Mouse (Mus musculus): ENCODE results near the gene Senp3. TPM values are rescaled to one million over a fixed set of nuclear protein-coding genes. Genes with fewer than 3 reads are reported as not detected.

Gene Senp3
- polyA plus RNA-seq, 1 experiment from 2014 or later: 62.1 TPM

GRCm38 (mm10) chr11:69670786-69671725, 10.8 kb downstream of the Senp3 start:
- H3K4me1 ChIP-seq (replicated peaks): peaks cover 12% of the 10 kb centered on the region
- H3K9me3 ChIP-seq: no peaks in the 10 kb centered on the region
- H3K27ac ChIP-seq: peak overlapping the region; percentile 89
- peak overlapping the region; percentile 56 for H3K4me2 ChIP-seq (replicated peaks)
- no peaks in the 10 kb centered on the region for H3K27me3 ChIP-seq (replicated peaks)
- peak overlapping the region; percentile 97 for H3K9ac ChIP-seq
- ATAC-seq: peak; percentile 79
- WGBS: under 1% methylated on average over 61 of the region's 61 CpGs
- H3K4me3 ChIP-seq (replicated peaks): peak overlapping the region; percentile 77
- H3K36me3 ChIP-seq: peaks cover 41% of the 10 kb centered on the region

GRCm38 (mm10) chr11:69666665-69667005, 15.2 kb downstream of the Senp3 start:
- Histone ChIP-seq H3K36me3 (peaks cover 32% of the 10 kb centered on the region), H3K9me3 (no peaks in the 10 kb centered on the region), H3K9ac (no peak overlapping the region), H3K4me2 (replicated peaks) (no peak overlapping the region), H3K4me1 (replicated peaks) (peaks cover 16% of the 10 kb centered on the region), H3K4me3 (replicated peaks) (no peak overlapping the region), H3K27ac (peak overlapping the region; percentile 42; the same call in 1 of the 2 replicates), H3K27me3 (replicated peaks) (no peaks in the 10 kb centered on the region)
- 83% methylated on average over 3 of the region's 3 CpGs for WGBS
- ATAC-seq: no peak

GRCm38 (mm10) chr11:69665961-69666664, 15.8 kb downstream of the Senp3 start, which contains the start of gene Cd68:
Cd68 (minus strand) TSS chr11:69666153.
- H3K36me3 ChIP-seq: peaks cover 32% of the 10 kb centered on the region
- WGBS: 32% methylated on average over 7 of the region's 7 CpGs
- H3K4me1 ChIP-seq (replicated peaks): peaks cover 20% of the 10 kb centered on the region
- H3K9me3 ChIP-seq: no peaks in the 10 kb centered on the region
- no peak within 1 kb of the TSS for H3K4me3 ChIP-seq (replicated peaks)
- ATAC-seq: peak; percentile 13; the same call in 1 of the 2 replicates
- peak within 1 kb of the TSS; percentile 42 for H3K27ac ChIP-seq
- H3K4me2 ChIP-seq (replicated peaks): 0 out of 2 replicates have a peak within 1 kb of the TSS, but pooled peaks have one; percentile 3
- no peak within 1 kb of the TSS for H3K9ac ChIP-seq
- no peaks in the 10 kb centered on the region for H3K27me3 ChIP-seq (replicated peaks)

- peaks cover 32% of the 10 kb centered on the region for H3K36me3 ChIP-seq
- WGBS: 67% methylated on average over 9 of the region's 9 CpGs
Observed at GRCm38 (mm10) chr11:69665457-69665960, 16.4 kb downstream of the Senp3 start.

GRCm38 (mm10) chr11:69664841-69665240, 17.0 kb downstream of the Senp3 start:
- H3K9ac ChIP-seq: no peak overlapping the region
- H3K4me3 ChIP-seq (replicated peaks): no peak overlapping the region
- H3K4me2 ChIP-seq (replicated peaks): no peak overlapping the region
- H3K27me3 ChIP-seq (replicated peaks): no peaks in the 10 kb centered on the region
- no peak for ATAC-seq
- H3K4me1 ChIP-seq (replicated peaks): peaks cover 18% of the 10 kb centered on the region
- no peak overlapping the region for H3K27ac ChIP-seq
- H3K9me3 ChIP-seq: no peaks in the 10 kb centered on the region
- H3K36me3 ChIP-seq: peaks cover 30% of the 10 kb centered on the region
- WGBS: 87% methylated on average over 7 of the region's 7 CpGs

More at GRCm38 (mm10) chr11:69665457-69665960, 16.4 kb downstream of the Senp3 start:
- no peaks in the 10 kb centered on the region for H3K9me3 ChIP-seq
- ATAC-seq: no peak
- H3K4me2 ChIP-seq (replicated peaks): 0 out of 2 replicates have a peak overlapping the region, but pooled peaks have one; percentile 3
- peaks cover 20% of the 10 kb centered on the region for H3K4me1 ChIP-seq (replicated peaks)
- no peaks in the 10 kb centered on the region for H3K27me3 ChIP-seq (replicated peaks)
- peak overlapping the region; percentile 42; the same call in 1 of the 2 replicates for H3K27ac ChIP-seq
- H3K4me3 ChIP-seq (replicated peaks): no peak overlapping the region
- no peak overlapping the region for H3K9ac ChIP-seq

GRCm38 (mm10) chr11:69663795-69664194, 18.1 kb downstream of the Senp3 start:
- no peak overlapping the region for H3K9ac ChIP-seq
- H3K4me1 ChIP-seq (replicated peaks): peaks cover 10% of the 10 kb centered on the region
- no peak overlapping the region for H3K27ac ChIP-seq
- 84% methylated on average over 6 of the region's 6 CpGs for WGBS
- peaks cover 23% of the 10 kb centered on the region for H3K36me3 ChIP-seq
- no peak overlapping the region for H3K4me3 ChIP-seq (replicated peaks)
- no peak for ATAC-seq
- H3K9me3 ChIP-seq: no peaks in the 10 kb centered on the region
- no peaks in the 10 kb centered on the region for H3K27me3 ChIP-seq (replicated peaks)
- no peak overlapping the region for H3K4me2 ChIP-seq (replicated peaks)

- peak overlapping the region; percentile 44 for H3K9ac ChIP-seq
- peak overlapping the region; percentile 39 for H3K4me3 ChIP-seq (replicated peaks)
- no peaks in the 10 kb centered on the region for H3K9me3 ChIP-seq
- peak; percentile 17; the same call in 1 of the 2 replicates for ATAC-seq
- peaks cover 20% of the 10 kb centered on the region for H3K36me3 ChIP-seq
- H3K27ac ChIP-seq: peak overlapping the region; percentile 96
- H3K4me1 ChIP-seq (replicated peaks): peaks cover 10% of the 10 kb centered on the region
- H3K27me3 ChIP-seq (replicated peaks): no peaks in the 10 kb centered on the region
- 66% methylated on average over 13 of the region's 13 CpGs for WGBS
- H3K4me2 ChIP-seq (replicated peaks): peak overlapping the region; percentile 60
Observed at GRCm38 (mm10) chr11:69662967-69663671, 18.8 kb downstream of the Senp3 start.

- Histone ChIP-seq H3K27ac (peak within 1 kb of the TSS; percentile 96), H3K4me1 (replicated peaks) (peaks cover 10% of the 10 kb centered on the region), H3K4me3 (replicated peaks) (peak within 1 kb of the TSS; percentile 39), H3K27me3 (replicated peaks) (no peaks in the 10 kb centered on the region), H3K4me2 (replicated peaks) (peak within 1 kb of the TSS; percentile 60), H3K36me3 (peaks cover 21% of the 10 kb centered on the region), H3K9me3 (no peaks in the 10 kb centered on the region), H3K9ac (peak within 1 kb of the TSS; percentile 44)
- peak; percentile 96 for ATAC-seq
- under 1% methylated on average over 48 of the region's 48 CpGs for WGBS
Observed at GRCm38 (mm10) chr11:69662213-69662966, 19.5 kb downstream of the Senp3 start, which contains the start of gene Mpdu1. Mpdu1 (minus strand) TSS chr11:69662642.

- Histone ChIP-seq H3K9me3 (no peaks in the 10 kb centered on the region), H3K36me3 (peaks cover 15% of the 10 kb centered on the region), H3K27me3 (replicated peaks) (no peaks in the 10 kb centered on the region), H3K9ac (peak overlapping the region; percentile 44), H3K4me2 (replicated peaks) (peak overlapping the region; percentile 60), H3K4me1 (replicated peaks) (peaks cover 10% of the 10 kb centered on the region), H3K27ac (peak overlapping the region; percentile 96), H3K4me3 (replicated peaks) (peak overlapping the region; percentile 39)
- ATAC-seq: no peak
- WGBS: 76% methylated on average over 3 of the region's 3 CpGs
Observed at GRCm38 (mm10) chr11:69661221-69661881, 20.5 kb downstream of the Senp3 start.

GRCm38 (mm10) chr11:69657462-69657881, 24.4 kb downstream of the Senp3 start:
- no peak overlapping the region for H3K9ac ChIP-seq
- 82% methylated on average over 15 of the region's 15 CpGs for WGBS
- H3K4me3 ChIP-seq (replicated peaks): no peak overlapping the region
- H3K27ac ChIP-seq: no peak overlapping the region
- H3K27me3 ChIP-seq (replicated peaks): no peaks in the 10 kb centered on the region
- no peak overlapping the region for H3K4me2 ChIP-seq (replicated peaks)
- peaks cover 25% of the 10 kb centered on the region for H3K36me3 ChIP-seq
- no peaks in the 10 kb centered on the region for H3K9me3 ChIP-seq
- peaks cover 16% of the 10 kb centered on the region for H3K4me1 ChIP-seq (replicated peaks)
- no peak for ATAC-seq
